Mouse (Mus musculus) bone marrow, adult 2 months (tissue): Measurements from ENCODE around the gene Abcb5. TPM values are rescaled to one million over a fixed set of nuclear protein-coding genes. Genes with fewer than 3 reads are reported as not detected.

Source experiments
- H3K27ac ChIP-seq: fragments of 200-500 bp; 2 replicates; pipeline ENCODE4 v1.5.1; 2012; ENCODE audit warnings: low read depth, mild to moderate bottlenecking, control low read depth, inconsistent platforms, low read length; ENCODE audit not compliant: control insufficient read depth, poor library complexity, insufficient read depth
- H3K4me1 ChIP-seq: fragments of 200-500 bp; 2 replicates; pipeline ENCODE4 v1.6.1; 2011; ENCODE audit warnings: low read length; ENCODE audit not compliant: control insufficient read depth, insufficient read depth
- H3K4me3 ChIP-seq: fragments of 200-500 bp; replicated peaks from 2 replicates; pipeline ENCODE3; 2011; ENCODE audit warnings: mild to moderate bottlenecking, low read depth, low read length, control low read depth; ENCODE audit not compliant: control insufficient read depth
- CTCF ChIP-seq: fragments of 200-500 bp; IDR thresholded peaks from 2 replicates; pipeline ENCODE4 v1.5.1; 2011; ENCODE audit warnings: low read length, control low read depth; ENCODE audit not compliant: control insufficient read depth, insufficient read depth
- POLR2A ChIP-seq: fragments of 200-500 bp; IDR thresholded peaks from 2 replicates; pipeline ENCODE4 v1.6.1; 2011; ENCODE audit warnings: low read depth, mild to moderate bottlenecking, control low read depth, low read length, borderline replicate concordance; ENCODE audit not compliant: control insufficient read depth
- WGBS: fragments of 180-500 bp; shearing (Covaris S2); methylation state at CpG from one replicate; pipeline ENCODE4 v1.1.7; 2018; 5-methylcytosine and 5-hydroxymethylcytosine counted together
- polyA plus RNA-seq: library from polyadenylated mRNA; stranded (reverse); fragments of >200 nt; gene quantifications from 2 replicates; pipeline ENCODE4 v1.2.4, GENCODE M21; 2011; ENCODE audit warnings: low replicate concordance; ENCODE audit not compliant: missing spikeins, insufficient read depth, insufficient read length

Gene Abcb5
- polyA plus RNA-seq, 1 experiment: not detected

DNA sequence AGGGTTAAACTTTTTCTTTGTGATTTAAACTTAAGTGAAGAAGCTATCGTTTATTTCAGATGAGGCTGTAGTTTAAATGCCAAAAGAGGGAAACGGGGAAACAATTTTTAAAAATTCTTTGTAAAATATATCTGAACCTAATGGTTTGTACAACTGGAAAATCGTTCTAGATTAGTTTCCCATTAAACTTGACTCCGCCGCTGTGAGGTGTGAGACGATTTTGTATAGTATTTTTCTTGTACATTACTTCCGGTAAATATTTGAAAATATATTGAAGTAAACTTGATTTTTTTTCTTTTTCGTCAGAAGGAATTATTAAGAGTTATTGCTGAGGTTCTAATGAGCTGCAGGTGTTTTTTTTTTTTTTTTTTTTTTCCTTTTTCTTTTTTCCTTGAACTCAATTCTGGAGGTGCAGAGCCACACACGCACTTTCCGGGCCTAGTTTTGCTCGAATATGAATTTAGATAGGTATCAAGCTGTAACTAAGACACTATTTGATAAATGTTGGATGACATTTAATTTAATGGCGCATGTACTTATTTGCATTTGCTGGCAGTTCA lies 115.3 kb downstream of the Abcb5 start:
- Histone ChIP-seq H3K27ac (no peak overlapping the region), H3K4me1 (no peaks in the 10 kb centered on the region; the same call in 1 of the 2 replicates), H3K4me3 (no peak overlapping the region)
- TF ChIP-seq POLR2A: no peak
- TF ChIP-seq CTCF: no peak
- WGBS: 29% methylated on average over 12 of the region's 12 CpGs

GRCm38 (mm10) chr12:118849996-118850395 lies 116.2 kb downstream of the Abcb5 start:
- H3K4me3 ChIP-seq: no peak overlapping the region
- H3K4me1 ChIP-seq: no peaks in the 10 kb centered on the region; the same call in 1 of the 2 replicates
- no peak overlapping the region; the same call in 1 of the 2 replicates for H3K27ac ChIP-seq
- no peak for TF ChIP-seq POLR2A
- no peak for TF ChIP-seq CTCF
- WGBS: 2% methylated on average over 11 of the region's 11 CpGs

DNA sequence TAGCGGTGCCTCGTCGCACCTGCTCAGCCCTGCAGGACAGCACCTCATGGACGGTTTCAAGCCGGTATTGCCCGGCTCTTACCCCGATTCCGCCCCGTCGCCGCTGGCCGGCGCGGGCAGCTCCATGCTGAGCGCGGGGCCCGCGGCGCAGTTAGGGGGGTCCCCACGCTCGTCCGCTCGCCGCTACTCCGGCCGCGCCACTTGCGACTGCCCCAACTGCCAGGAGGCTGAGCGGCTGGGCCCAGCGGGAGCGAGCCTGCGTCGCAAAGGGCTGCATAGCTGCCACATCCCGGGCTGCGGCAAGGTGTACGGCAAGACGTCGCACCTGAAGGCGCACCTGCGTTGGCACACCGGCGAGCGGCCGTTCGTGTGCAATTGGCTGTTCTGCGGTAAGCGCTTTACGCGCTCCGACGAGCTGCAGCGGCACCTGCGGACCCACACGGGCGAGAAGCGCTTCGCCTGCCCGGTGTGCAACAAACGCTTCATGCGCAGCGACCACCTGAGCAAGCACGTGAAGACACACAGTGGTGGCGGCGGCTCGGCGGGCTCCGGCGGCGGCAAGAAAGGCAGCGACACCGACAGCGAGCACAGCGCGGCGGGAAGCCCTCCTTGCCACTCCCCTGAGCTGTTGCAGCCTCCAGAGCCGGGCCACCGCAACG lies 116.9 kb downstream of the Abcb5 start:
- H3K27ac ChIP-seq: no peak overlapping the region; the same call in 1 of the 2 replicates
- no peak overlapping the region for H3K4me3 ChIP-seq
- no peak for TF ChIP-seq POLR2A
- TF ChIP-seq CTCF: no peak
- H3K4me1 ChIP-seq: no peaks in the 10 kb centered on the region; the same call in 1 of the 2 replicates
- WGBS: 3% methylated on average over 78 of the region's 78 CpGs

DNA sequence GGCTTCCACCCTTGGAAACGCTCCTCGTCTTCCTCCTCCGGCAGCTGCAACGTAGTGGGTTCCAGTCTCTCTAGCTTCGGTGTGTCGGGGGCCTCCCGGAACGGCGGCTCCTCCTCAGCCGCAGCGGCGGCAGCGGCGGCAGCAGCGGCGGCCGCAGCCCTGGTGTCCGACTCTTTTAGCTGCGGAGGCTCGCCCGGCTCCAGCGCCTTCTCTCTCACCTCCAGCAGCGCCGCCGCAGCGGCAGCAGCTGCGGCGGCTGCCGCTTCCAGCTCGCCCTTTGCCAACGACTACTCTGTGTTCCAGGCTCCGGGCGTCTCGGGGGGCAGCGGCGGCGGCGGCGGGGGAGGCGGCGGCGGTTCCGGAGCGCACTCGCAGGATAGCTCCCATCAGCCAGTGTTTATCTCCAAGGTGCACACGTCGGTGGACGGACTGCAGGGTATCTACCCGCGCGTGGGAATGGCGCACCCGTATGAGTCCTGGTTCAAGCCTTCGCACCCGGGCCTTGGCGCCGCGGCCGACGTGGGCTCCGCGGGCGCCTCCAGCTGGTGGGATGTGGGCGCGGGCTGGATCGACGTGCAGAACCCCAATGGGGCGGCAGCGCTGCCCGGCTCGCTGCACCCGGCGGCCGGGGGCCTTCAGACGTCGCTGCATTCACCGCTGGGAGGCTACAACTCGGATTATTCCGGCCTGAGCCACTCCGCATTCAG lies 117.6 kb downstream of the Abcb5 start:
- Histone ChIP-seq H3K27ac (no peak overlapping the region; the same call in 1 of the 2 replicates), H3K4me1 (no peaks in the 10 kb centered on the region; the same call in 1 of the 2 replicates), H3K4me3 (no peak overlapping the region)
- TF ChIP-seq CTCF: no peak
- TF ChIP-seq POLR2A: no peak
- WGBS: under 1% methylated on average over 79 of the region's 80 CpGs

GRCm38 (mm10) chr12:118847861-118848495 lies 118.2 kb downstream of the Abcb5 start:
- no peak for TF ChIP-seq POLR2A
- TF ChIP-seq CTCF: no peak
- WGBS: 4% methylated on average over 23 of the region's 23 CpGs
- no peak overlapping the region for H3K27ac ChIP-seq
- no peaks in the 10 kb centered on the region; the same call in 1 of the 2 replicates for H3K4me1 ChIP-seq
- no peak overlapping the region for H3K4me3 ChIP-seq

GRCm38 (mm10) chr12:118847381-118847780 lies 118.8 kb downstream of the Abcb5 start:
- no peak overlapping the region for H3K27ac ChIP-seq
- no peak overlapping the region for H3K4me3 ChIP-seq
- WGBS: 3% methylated on average over 17 of the region's 17 CpGs
- no peaks in the 10 kb centered on the region; the same call in 1 of the 2 replicates for H3K4me1 ChIP-seq
- TF ChIP-seq CTCF: no peak
- TF ChIP-seq POLR2A: no peak

DNA sequence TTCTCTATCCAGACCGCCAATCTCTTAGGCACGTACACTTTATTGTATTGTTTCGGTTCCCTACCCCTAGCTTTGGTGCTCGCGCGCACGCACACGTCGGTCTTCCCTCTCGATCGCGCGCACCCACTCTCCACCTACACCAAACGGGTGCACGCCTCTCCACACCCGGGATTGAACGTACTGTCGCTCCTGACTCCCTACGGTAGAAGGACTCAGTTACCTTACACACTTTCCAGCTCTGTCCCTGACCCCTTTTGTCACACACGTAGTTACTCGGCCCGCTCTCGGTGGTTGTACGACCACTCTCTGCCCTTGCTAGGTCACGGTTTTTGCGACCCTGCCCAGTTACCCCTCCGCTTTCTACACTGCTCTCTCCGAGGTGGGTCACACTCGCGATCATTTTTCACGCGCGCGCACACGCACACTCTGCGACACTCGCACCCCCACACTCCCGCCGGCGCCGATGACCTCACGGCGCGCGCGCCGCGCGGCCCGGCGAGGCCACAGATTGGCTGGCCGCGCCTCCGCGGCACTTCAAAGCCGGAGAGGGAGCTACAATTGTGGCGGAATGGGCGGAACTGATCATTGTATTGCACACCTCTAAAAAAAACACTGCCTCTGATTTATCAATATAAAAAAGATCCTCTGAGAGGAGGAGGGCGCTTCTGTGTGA lies 119.4 kb downstream of the Abcb5 start:
- TF ChIP-seq POLR2A: no peak
- no peak for TF ChIP-seq CTCF
- Histone ChIP-seq H3K27ac (no peak overlapping the region), H3K4me1 (no peaks in the 10 kb centered on the region; the same call in 1 of the 2 replicates), H3K4me3 (peak overlapping the region; percentile 40)
- under 1% methylated on average over 59 of the region's 59 CpGs for WGBS

DNA sequence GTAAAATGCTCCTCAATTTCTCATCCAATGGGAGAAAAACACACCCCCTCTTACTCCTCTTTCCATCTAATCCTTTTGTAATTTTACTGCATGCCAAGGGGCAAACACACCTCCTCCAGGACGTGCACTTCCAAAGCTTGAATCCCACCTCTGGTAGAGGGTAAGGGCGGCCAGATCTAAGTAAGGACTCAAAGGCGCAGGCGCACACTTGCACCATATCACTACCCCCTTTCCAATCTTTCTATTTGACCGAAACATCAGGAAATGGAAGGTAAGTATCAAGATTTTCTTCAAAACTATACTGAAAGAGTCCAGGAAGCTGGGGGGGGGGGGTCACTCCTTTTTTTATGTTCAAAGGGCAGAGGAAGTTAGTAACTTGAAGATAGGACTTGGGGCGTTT lies 120.0 kb downstream of the Abcb5 start, which contains the start of gene Sp8:
Sp8 (plus strand) TSS at position 109 of the 400 bp plus-strand sequence.
- WGBS: 3% methylated on average over 6 of the region's 6 CpGs
- no peak within 1 kb of the TSS for H3K27ac ChIP-seq
- H3K4me3 ChIP-seq: peak within 1 kb of the TSS; percentile 40
- no peaks in the 10 kb centered on the region; the same call in 1 of the 2 replicates for H3K4me1 ChIP-seq
- TF ChIP-seq POLR2A (no peak), CTCF (no peak)
